In genomic region chr8:117339296-117339957, GRCm38 (mm10) we compare ENCODE assay signal across 8 mouse cellular contexts.
A peak's percentile ranks its signal among the peaks of the same experiment; 100 is the strongest.
DNase-seq lines count a peak whose midpoint lies in the region; ATAC-seq and TF ChIP-seq lines count a peak whose summit lies in the region.

No protein-coding gene starts in this region.

- no peak for ATAC-seq in embryonic facial prominence, embryonic 15.5 days (ENCODE audit: insufficient number of reproducible peaks, low FRiP score, low TSS enrichment, low read depth)

- H3K4me1 ChIP-seq in E14TG2a.4 (replicated peaks; ENCODE audit: low read depth, low read length): peaks cover 97% of the 10 kb centered on the region
- H3K4me1 ChIP-seq in embryonic facial prominence, embryonic 15.5 days: peaks cover 44% of the 10 kb centered on the region

- H3K9me3 ChIP-seq in E14TG2a.4 (ENCODE audit: low read length): no peaks in the 10 kb centered on the region
- no peaks in the 10 kb centered on the region for H3K9me3 ChIP-seq in embryonic facial prominence, embryonic 15.5 days (replicated peaks)

- 34% methylated on average over 19 of the region's 19 CpGs for WGBS in embryonic facial prominence, embryonic 15.5 days

- DNase-seq in gastrocnemius, adult 18-20 months (ENCODE audit: low spot score): peak; percentile 28
- no peak for DNase-seq in gastrocnemius, postnatal 25 days
- peak; percentile 67 to 90 for DNase-seq in kidney, postnatal 36 days
- no peak for DNase-seq in spleen, adult 18-20 months
- DNase-seq in spleen, postnatal 10 days (ENCODE audit: low spot score in 2 of 2): no peak
- no peak for DNase-seq in left cerebral cortex, adult 9 months (ENCODE audit: low spot score in 2 of 2)

- H3K36me3 ChIP-seq in E14TG2a.4 (ENCODE audit: insufficient read depth, low read length): no peaks in the 10 kb centered on the region
- H3K36me3 ChIP-seq in embryonic facial prominence, embryonic 15.5 days: no peaks in the 10 kb centered on the region

- TF ChIP-seq CTCF in E14TG2a.4 (conservative IDR thresholded peaks at IDR 0.05; ENCODE audit: low read length): no peak

- no peaks in the 10 kb centered on the region for H3K27me3 ChIP-seq in E14TG2a.4 (ENCODE audit: insufficient read depth, low read length)
- no peaks in the 10 kb centered on the region for H3K27me3 ChIP-seq in embryonic facial prominence, embryonic 15.5 days

- H3K27ac ChIP-seq in embryonic facial prominence, embryonic 15.5 days (replicated peaks): peak overlapping the region; percentile 60

- no peak overlapping the region for H3K4me2 ChIP-seq in embryonic facial prominence, embryonic 15.5 days (replicated peaks)

- 0 out of 2 replicates have a peak overlapping the region, but pooled peaks have one; percentile 17 for H3K4me3 ChIP-seq in E14TG2a.4 (replicated peaks; ENCODE audit: low read length)
- no peak overlapping the region for H3K4me3 ChIP-seq in embryonic facial prominence, embryonic 15.5 days (replicated peaks)

- no peak overlapping the region for H3K9ac ChIP-seq in embryonic facial prominence, embryonic 15.5 days

Comparison
In these comparisons a context has a peak if more than half of its experiments do, and no peak if none do; other contexts are left out.
1. DNase-seq: peak in gastrocnemius, adult 18-20 months (single experiment) and kidney, postnatal 36 days (2 of 2); none in gastrocnemius, postnatal 25 days (single experiment), spleen, adult 18-20 months (0 of 2), spleen, postnatal 10 days (0 of 2) and left cerebral cortex, adult 9 months (0 of 2).